Mouse (Mus musculus): ENCODE data around the gene Vapa. TPM values are rescaled to one million over a fixed set of nuclear protein-coding genes. Genes with fewer than 3 reads are reported as not detected.

Vapa gene
- total and polyA plus RNA-seq, 3 experiments = 56.7 to 507 (median 85.3) TPM

Other genes starting within 250 kb of the Vapa start
- gene Tmem232, start 72.8 kb downstream of the Vapa start, total RNA-seq (2012; rRNA removed) = not detected in 2 replicates
- under 1 TPM in 1 of 2 experiments, not detected in 1; 0.04 TPM for gene Tmem232, start 72.8 kb downstream of the Vapa start, polyA plus RNA-seq (2012; ENCODE audit: insufficient read depth in 1 of 2, insufficient read length in 2 of 2, low read depth in 1 of 2, low replicate concordance in 2 of 2, missing spikeins in 1 of 2)
- not detected in 2 replicates for gene Txndc2, start 28.6 kb upstream of the Vapa start, total RNA-seq (2012; rRNA removed)
- gene Txndc2, start 28.6 kb upstream of the Vapa start, polyA plus RNA-seq (2012; ENCODE audit: insufficient read depth in 1 of 2, insufficient read length in 2 of 2, low read depth in 1 of 2, low replicate concordance in 2 of 2, missing spikeins in 1 of 2) = not detected
- 17.9 and 25.7 TPM in 2 replicates for gene Rab31, start 159.2 kb upstream of the Vapa start, total RNA-seq (2012; rRNA removed)
- 10 to 100 TPM in 1 of 2 experiments, not detected in 1; 23.6 TPM for gene Rab31, start 159.2 kb upstream of the Vapa start, polyA plus RNA-seq (2012; ENCODE audit: insufficient read depth in 1 of 2, insufficient read length in 2 of 2, low read depth in 1 of 2, low replicate concordance in 2 of 2, missing spikeins in 1 of 2)
- gene Ppp4r1, start 169.0 kb upstream of the Vapa start, total RNA-seq (2012; rRNA removed) = 21.8 and 27.4 TPM in 2 replicates
- gene Ppp4r1, start 169.0 kb upstream of the Vapa start, polyA plus RNA-seq (2012; ENCODE audit: insufficient read depth in 1 of 2, insufficient read length in 2 of 2, low read depth in 1 of 2, low replicate concordance in 2 of 2, missing spikeins in 1 of 2) = 100 to 1,000 TPM in 1 of 2 experiments, 10 to 100 TPM in 1; 34.3 to 313 TPM